Mouse (Mus musculus): Measurements from ENCODE around the gene Gm13043. TPM values are rescaled to one million over a fixed set of nuclear protein-coding genes. Genes with fewer than 3 reads are reported as not detected.
"Not testable (repeated sequence)": the region's sequence is repeated elsewhere in the genome, so short reads cannot be mapped to it uniquely, and the experiment has no call there.

Gene Gm13043
- not detected in 2 replicates for polyA plus RNA-seq (2014; fragmentation: Nextera tagmentation; extraction: Ambion mirVana)

- WGBS: 89% methylated on average over 3 of the region's 3 CpGs
- Histone ChIP-seq H3K27ac (ENCODE audit: low read depth, low read length) (no peak within 1 kb of the TSS), H3K9ac (ENCODE audit: low read depth, low read length) (no peak within 1 kb of the TSS), H3K27me3 (ENCODE audit: control insufficient read depth, insufficient read depth, low read length) (no peaks in the 10 kb centered on the region), H3K9me3 (ENCODE audit: control insufficient read depth, low read length) (no peaks in the 10 kb centered on the region), H3K4me1 (replicated peaks; ENCODE audit: control insufficient read depth, insufficient read depth, low read length) (no peaks in the 10 kb centered on the region), H3K4me2 (replicated peaks; ENCODE audit: low read depth, low read length) (no peak within 1 kb of the TSS), H3K4me3 (ENCODE audit: low read depth, low read length) (no peak within 1 kb of the TSS), H3K36me3 (ENCODE audit: control insufficient read depth, insufficient read depth, low read length) (no peaks in the 10 kb centered on the region)
- ATAC-seq (ENCODE audit: low FRiP score) (no peak), DNase-seq (ENCODE audit: low spot score) (no peak)
Measured at GRCm38 (mm10) chr4:143511043-143511442, at the start of gene Gm13043. Gm13043 (plus strand) TSS chr4:143511343.

DNA sequence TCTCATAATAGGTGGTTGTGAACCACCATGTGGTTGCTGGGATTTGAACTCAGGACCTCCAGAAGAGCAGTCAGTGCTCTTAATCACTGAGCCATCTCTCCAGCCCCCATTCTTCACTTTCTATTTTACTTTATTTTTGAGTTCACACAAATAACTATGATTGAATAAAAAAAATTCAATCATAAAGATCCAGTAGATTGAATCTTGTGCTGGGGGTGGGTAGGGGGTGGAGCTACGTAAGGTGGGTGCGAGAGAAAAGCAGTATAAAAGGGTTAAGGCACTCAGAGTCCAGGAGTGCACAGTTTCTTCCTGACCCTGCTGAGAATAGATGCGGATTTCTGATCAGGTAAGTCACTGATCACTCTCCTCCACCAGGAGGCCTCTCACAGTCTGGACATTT lies 24.5 kb downstream of the Gm13043 start, which contains the start of gene Gm13040:
Gene Gm13040, plus strand, starts transcription at position 301 of the 400 bp plus-strand sequence.
- H3K36me3 ChIP-seq (ENCODE audit: control insufficient read depth, insufficient read depth, low read length); H3K4me1 ChIP-seq (replicated peaks; ENCODE audit: control insufficient read depth, insufficient read depth, low read length); DNase-seq (ENCODE audit: low spot score); H3K27ac ChIP-seq (ENCODE audit: low read depth, low read length); H3K9me3 ChIP-seq (ENCODE audit: control insufficient read depth, low read length); ATAC-seq (ENCODE audit: low FRiP score); H3K4me2 ChIP-seq (replicated peaks; ENCODE audit: low read depth, low read length); H3K4me3 ChIP-seq (ENCODE audit: low read depth, low read length); H3K27me3 ChIP-seq (ENCODE audit: control insufficient read depth, insufficient read depth, low read length); H3K9ac ChIP-seq (ENCODE audit: low read depth, low read length): not testable (repeated sequence)
- whole genome bisulfite sequencing: no CpG with 5 or more reads among the region's 3 CpGs

- H3K4me2 ChIP-seq (replicated peaks; ENCODE audit: low read depth, low read length); H3K9me3 ChIP-seq (ENCODE audit: control insufficient read depth, low read length); H3K9ac ChIP-seq (ENCODE audit: low read depth, low read length); H3K27me3 ChIP-seq (ENCODE audit: control insufficient read depth, insufficient read depth, low read length); ATAC-seq (ENCODE audit: low FRiP score); DNase-seq (ENCODE audit: low spot score); H3K36me3 ChIP-seq (ENCODE audit: control insufficient read depth, insufficient read depth, low read length); H3K4me3 ChIP-seq (ENCODE audit: low read depth, low read length); H3K4me1 ChIP-seq (replicated peaks; ENCODE audit: control insufficient read depth, insufficient read depth, low read length); H3K27ac ChIP-seq (ENCODE audit: low read depth, low read length): not testable (repeated sequence)
- WGBS: no CpG with 5 or more reads among the region's 3 CpGs
Measured at GRCm38 (mm10) chr4:143551400-143551799, 40.3 kb downstream of the Gm13043 start, which contains the start of the genes BC080695 and Gm13057. BC080695 (plus strand) TSS chr4:143551700. Gm13057 (plus strand) TSS chr4:143551709.

Other genes starting within 250 kb of the Gm13043 start
- gene Pdpn, start 211.8 kb upstream of the Gm13043 start, polyA plus RNA-seq (2014; fragmentation: Nextera tagmentation; extraction: Ambion mirVana): 134 and 135 TPM in 2 replicates
- 0.51 TPM in 1 of 2 replicates, not detected in the other for gene Lrrc38, start 161.6 kb upstream of the Gm13043 start, polyA plus RNA-seq (2014; fragmentation: Nextera tagmentation; extraction: Ambion mirVana)
- not detected in 2 replicates for gene Pramel1, start 116.9 kb upstream of the Gm13043 start, polyA plus RNA-seq (2014; fragmentation: Nextera tagmentation; extraction: Ambion mirVana)
- gene Pramef8, start 98.9 kb upstream of the Gm13043 start, polyA plus RNA-seq (2014; fragmentation: Nextera tagmentation; extraction: Ambion mirVana): 17.0 and 19.4 TPM in 2 replicates
- not detected in 2 replicates for gene Oog4, start 61.0 kb upstream of the Gm13043 start, polyA plus RNA-seq (2014; fragmentation: Nextera tagmentation; extraction: Ambion mirVana)
- gene Gm13040, start 24.6 kb downstream of the Gm13043 start, polyA plus RNA-seq (2014; fragmentation: Nextera tagmentation; extraction: Ambion mirVana): not detected in 2 replicates
- gene BC080695, start 40.4 kb downstream of the Gm13043 start, polyA plus RNA-seq (2014; fragmentation: Nextera tagmentation; extraction: Ambion mirVana): not detected in 2 replicates
- not detected in 2 replicates for gene Gm13057, start 40.4 kb downstream of the Gm13043 start, polyA plus RNA-seq (2014; fragmentation: Nextera tagmentation; extraction: Ambion mirVana)
- not detected in 2 replicates for gene Gm13083, start 103.7 kb downstream of the Gm13043 start, polyA plus RNA-seq (2014; fragmentation: Nextera tagmentation; extraction: Ambion mirVana)
- not detected in 2 replicates for gene Gm13088, start 145.9 kb downstream of the Gm13043 start, polyA plus RNA-seq (2014; fragmentation: Nextera tagmentation; extraction: Ambion mirVana)
- not detected in 2 replicates for gene Gm13089, start 191.4 kb downstream of the Gm13043 start, polyA plus RNA-seq (2014; fragmentation: Nextera tagmentation; extraction: Ambion mirVana)
- not detected in 2 replicates for gene Gm13078, start 208.1 kb downstream of the Gm13043 start, polyA plus RNA-seq (2014; fragmentation: Nextera tagmentation; extraction: Ambion mirVana)

Measured in hindbrain, embryonic 11.5 days (tissue).